18 mouse cellular contexts compared by ENCODE assay signal in the genomic region with DNA sequence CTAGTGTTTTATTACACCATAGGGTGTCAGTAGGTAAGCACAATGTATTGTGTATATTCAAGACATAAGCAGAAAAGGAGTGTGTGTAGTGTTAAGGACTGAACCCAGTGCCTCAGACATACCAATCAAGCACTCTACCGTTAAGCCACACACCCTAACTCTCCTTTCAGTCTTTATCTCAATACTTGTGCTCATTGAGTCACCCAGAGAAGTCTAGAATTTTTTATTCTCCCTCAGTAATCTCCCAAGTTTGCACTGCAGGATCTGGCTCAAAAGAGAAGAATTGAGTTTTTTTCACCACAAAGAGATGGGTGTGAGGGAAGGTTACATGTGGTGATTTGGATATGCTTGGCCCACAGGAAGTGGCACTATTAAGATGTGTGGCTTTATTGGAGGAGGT. TPM values are rescaled to one million over a fixed set of nuclear protein-coding genes. Genes with fewer than 3 reads are reported as not detected.
DNase-seq lines count a peak whose midpoint lies in the region; TF ChIP-seq lines count a peak whose summit lies in the region.
"Had no signal": no experiment of that assay in that cellular context is flagged by ENCODE, and none has a peak within 500 bp of the region (broad histone marks: within the 10 kb centered on the region; RNA-seq: fewer than 3 reads in every experiment).

No protein-coding gene starts in this region.

- no peak for TF ChIP-seq CTCF in ES-Bruce4 (IDR thresholded peaks at IDR 0.05; ENCODE audit: low read depth, low read length)

- H3K9me3 ChIP-seq in ES-Bruce4 (replicated peaks; ENCODE audit: control insufficient read depth, insufficient read depth, low read length, poor library complexity, severe bottlenecking) = no peaks in the 10 kb centered on the region
- H3K9me3 ChIP-seq: embryonic facial prominence, embryonic 10.5 days; embryonic facial prominence, embryonic 12.5 days; forebrain, embryonic 13.5 days; forebrain, embryonic 15.5 days had no signal

- H3K36me3 ChIP-seq in ES-Bruce4 (ENCODE audit: control insufficient read depth, insufficient read depth, low read length, poor library complexity, severe bottlenecking) = peaks cover 2% of the 10 kb centered on the region; the same call in 1 of the 2 replicates
- H3K36me3 ChIP-seq: embryonic facial prominence, embryonic 10.5 days; embryonic facial prominence, embryonic 12.5 days; forebrain, embryonic 15.5 days had no signal

- no peak overlapping the region for H3K4me3 ChIP-seq in ES-Bruce4 (ENCODE audit: low read depth, low read length)
- H3K4me3 ChIP-seq: embryonic facial prominence, embryonic 10.5 days; embryonic facial prominence, embryonic 12.5 days; forebrain, embryonic 13.5 days; forebrain, embryonic 15.5 days had no signal

- DNase-seq in Muller cell, postnatal 12 days (ENCODE audit: inconsistent ontology term) = peak; percentile 25
- no peak for DNase-seq in ovary, postnatal 36 days (ENCODE audit: low spot score)
- DNase-seq in MN1 (ENCODE audit: low spot score) = no peak
- no peak for DNase-seq in urinary bladder, postnatal 14 days (ENCODE audit: low spot score)
- DNase-seq: adrenal gland, adult 8-10 months; adrenal gland, postnatal 14 days; adrenal gland, postnatal 36 days; cerebellum, adult 11-12 months; cerebellum, adult 2 months; cerebellum, adult 9-10 months; cerebellum, postnatal 10 days; cerebellum, postnatal 25 days had no signal

- H3K27ac ChIP-seq in ES-Bruce4 (ENCODE audit: insufficient read depth, low read length) = 0 out of 2 replicates have a peak overlapping the region, but pooled peaks have one; percentile 84
- H3K27ac ChIP-seq: embryonic facial prominence, embryonic 10.5 days; embryonic facial prominence, embryonic 12.5 days; forebrain, embryonic 13.5 days; forebrain, embryonic 15.5 days had no signal

- TF ChIP-seq EP300 in ES-Bruce4 (IDR thresholded peaks at IDR 0.05; ENCODE audit: insufficient read depth, low read depth, low read length) = no peak

- TF ChIP-seq POLR2A in ES-Bruce4 (IDR thresholded peaks at IDR 0.05; ENCODE audit: insufficient read depth, low read length) = no peak

- H3K4me1 ChIP-seq in ES-Bruce4 (ENCODE audit: control insufficient read depth, insufficient read depth, low read length) = peaks cover 8% of the 10 kb centered on the region
- H3K4me1 ChIP-seq: forebrain, embryonic 13.5 days; forebrain, embryonic 15.5 days had no signal

- H3K27me3 ChIP-seq in ES-Bruce4 (ENCODE audit: control insufficient read depth, insufficient read depth, low read length, poor library complexity, severe bottlenecking) = no peaks in the 10 kb centered on the region
- H3K27me3 ChIP-seq: embryonic facial prominence, embryonic 12.5 days; forebrain, embryonic 13.5 days; forebrain, embryonic 15.5 days; Patski had no signal

- H3K9ac ChIP-seq in ES-Bruce4 (ENCODE audit: low read depth, poor library complexity, severe bottlenecking) = no peak overlapping the region
- H3K9ac ChIP-seq: embryonic facial prominence, embryonic 12.5 days; forebrain, embryonic 13.5 days; forebrain, embryonic 15.5 days had no signal

RNA-seq across cellular contexts. Expression of gene Mrpl42, which starts 39.5 kb away (rescaled TPM):
- polyA plus RNA-seq in ES-Bruce4 (2011; ENCODE audit: insufficient read depth, insufficient read length, low read depth, missing spikeins) = 238 and 240 TPM in 2 replicates

RNA-seq across cellular contexts. Expression of gene Socs2, which starts 45.3 kb away (rescaled TPM):
- 66.1 and 75.1 TPM in 2 replicates for polyA plus RNA-seq in ES-Bruce4 (2011; ENCODE audit: insufficient read depth, insufficient read length, low read depth, missing spikeins)

RNA-seq across cellular contexts. Expression of gene Ube2n, which starts 52.7 kb away (rescaled TPM):
- 280 and 301 TPM in 2 replicates for polyA plus RNA-seq in ES-Bruce4 (2011; ENCODE audit: insufficient read depth, insufficient read length, low read depth, missing spikeins)
